Mouse (Mus musculus) CD4-positive helper T cell, adult 2 months (primary cell): ENCODE measurements around the gene Hist1h2bf.
"Not testable (repeated sequence)": the region's sequence is repeated elsewhere in the genome, so short reads cannot be mapped to it uniquely, and the experiment has no call there.

Source experiments
- DNase-seq: peaks from one replicate; pipeline ENCODE4 v3.0.0-alpha.2; 2012; ENCODE audit warnings: low read depth, missing footprints, low spot score

Gene Hist1h2bf

GRCm38 (mm10) chr13:23573898-23574524 is at the start of gene Hist1h2bf, which contains the start of gene Hist1h2ad:
Gene Hist1h2bf (minus strand): TSS chr13:23574196.
Gene Hist1h2ad (plus strand): TSS chr13:23574381.
- DNase-seq, result peak; percentile 96

- no peak for DNase-seq
Observed at GRCm38 (mm10) chr13:23622861-23623450, 49.0 kb upstream of the Hist1h2bf start.

DNA sequence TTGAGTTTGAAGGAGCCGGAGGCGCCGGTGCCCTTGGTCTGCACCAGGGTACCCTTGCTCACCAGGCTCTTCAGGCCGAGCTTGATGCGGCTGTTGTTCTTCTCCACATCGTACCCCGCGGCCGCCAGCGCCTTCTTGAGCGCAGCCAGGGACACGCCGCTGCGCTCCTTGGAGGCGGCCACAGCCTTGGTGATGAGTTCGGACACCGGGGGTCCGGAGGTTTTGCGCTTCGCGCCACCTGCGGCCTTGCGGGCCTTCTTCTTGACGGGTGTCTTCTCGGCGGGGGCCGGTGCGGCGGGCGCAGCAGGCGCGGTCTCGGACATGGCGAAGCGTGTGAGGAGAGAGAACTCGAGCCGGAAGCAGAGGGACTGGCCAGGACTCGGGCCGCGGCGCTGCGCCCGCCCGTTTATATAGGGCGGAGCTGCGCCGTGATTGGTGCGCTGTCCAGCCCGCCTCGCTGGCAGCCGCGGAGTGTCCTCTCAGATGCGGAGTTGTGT is 48.2 kb upstream of the Hist1h2bf start, which contains the start of gene Hist1h1e:
Gene Hist1h1e (minus strand): TSS at position 384 of the 497 bp plus-strand sequence.
- DNase-seq, result peak; percentile 87

GRCm38 (mm10) chr13:23621532-23622174 is 47.7 kb upstream of the Hist1h2bf start:
- peak; percentile 91 for DNase-seq

DNA sequence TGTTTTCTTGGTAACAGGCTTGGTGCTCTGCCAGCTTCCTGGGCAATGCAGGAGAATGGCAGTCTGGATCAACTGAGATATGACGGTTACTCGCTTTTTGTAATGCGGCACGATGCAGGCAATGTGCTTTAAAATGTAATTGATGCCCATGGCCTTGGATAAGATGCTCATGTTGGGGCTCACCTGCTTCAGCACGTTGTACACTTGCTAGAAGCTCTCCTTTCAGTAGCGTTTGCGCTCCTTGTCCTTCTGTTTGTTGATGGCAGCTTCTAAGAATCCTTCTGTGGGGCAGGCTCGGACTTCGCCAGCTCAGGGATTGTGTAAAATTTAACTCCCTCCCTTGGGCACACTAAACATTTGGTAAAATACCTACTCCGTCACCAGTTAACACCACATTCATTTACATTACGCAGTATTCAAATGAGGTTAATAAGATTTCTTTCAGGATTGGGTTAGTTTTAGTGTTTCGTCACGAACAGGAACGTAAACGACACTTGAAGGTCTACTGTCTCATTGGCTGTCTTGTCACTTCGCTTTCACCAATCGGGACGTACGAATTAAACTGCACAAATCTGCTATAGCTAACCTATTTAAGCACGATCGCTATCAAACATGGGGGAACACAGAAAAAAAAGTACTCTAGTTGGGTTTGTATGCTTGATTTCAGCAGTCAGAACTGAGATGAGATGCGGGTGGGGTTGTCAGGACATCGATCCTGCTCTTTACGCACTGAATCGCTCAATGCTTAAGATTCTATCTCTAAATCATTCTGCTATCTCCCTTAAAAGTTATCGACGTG is 46.9 kb upstream of the Hist1h2bf start, which contains the start of gene Hist1h2be:
Gene Hist1h2be (minus strand): TSS at position 392 of the 799 bp plus-strand sequence.
- DNase-seq, result peak; percentile 94

DNA sequence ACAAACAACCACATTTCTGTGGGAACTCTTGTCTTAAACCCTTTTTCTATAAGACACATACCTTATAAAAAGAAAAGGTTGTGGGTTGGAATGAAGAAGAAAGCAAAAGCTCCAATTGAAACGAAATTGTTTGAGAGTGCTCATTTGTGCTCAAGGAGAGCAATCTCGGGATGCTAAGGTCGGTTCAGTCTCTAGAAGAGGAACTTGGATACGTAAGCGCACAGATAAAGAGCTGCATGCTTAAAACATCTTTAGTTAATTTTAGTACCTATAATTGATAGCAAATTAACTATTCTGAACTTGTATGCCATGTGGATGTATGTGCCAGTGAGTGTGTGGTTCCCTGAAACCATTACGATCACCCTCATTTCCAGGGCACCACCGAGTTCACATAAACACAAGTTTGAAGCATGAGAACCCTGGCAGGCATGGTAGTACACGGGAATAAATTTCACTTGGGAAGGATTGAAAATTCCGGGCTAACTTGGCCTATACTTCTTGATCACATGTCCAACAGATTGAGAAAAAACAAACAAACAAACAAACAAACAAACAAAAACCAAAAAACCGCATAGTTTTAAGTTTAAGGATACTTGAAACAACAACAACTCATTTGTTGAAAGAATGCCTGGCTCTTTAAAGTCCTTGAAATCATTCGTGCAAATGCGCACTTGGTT is 46.2 kb upstream of the Hist1h2bf start:
- no peak for DNase-seq

DNA sequence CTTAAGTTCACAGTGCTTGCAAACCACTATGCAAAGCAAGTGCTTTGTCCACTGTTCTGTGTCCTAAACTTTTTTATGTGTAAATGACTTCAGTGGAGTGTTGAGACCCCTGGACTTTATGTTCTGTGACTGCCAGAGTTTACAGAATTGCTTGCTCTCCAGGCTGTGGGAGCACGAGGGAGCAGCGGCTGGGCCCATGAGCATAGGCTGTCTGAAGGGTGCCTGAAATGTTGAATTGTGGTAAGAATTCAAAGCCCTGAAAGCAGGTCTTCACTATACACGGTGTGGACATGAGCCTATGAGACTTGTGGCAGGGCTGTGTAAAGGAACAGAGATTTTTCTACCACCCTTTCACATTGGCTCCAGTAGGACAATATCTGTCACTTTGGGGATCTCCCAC is 37.6 kb upstream of the Hist1h2bf start:
- no peak for DNase-seq

DNA sequence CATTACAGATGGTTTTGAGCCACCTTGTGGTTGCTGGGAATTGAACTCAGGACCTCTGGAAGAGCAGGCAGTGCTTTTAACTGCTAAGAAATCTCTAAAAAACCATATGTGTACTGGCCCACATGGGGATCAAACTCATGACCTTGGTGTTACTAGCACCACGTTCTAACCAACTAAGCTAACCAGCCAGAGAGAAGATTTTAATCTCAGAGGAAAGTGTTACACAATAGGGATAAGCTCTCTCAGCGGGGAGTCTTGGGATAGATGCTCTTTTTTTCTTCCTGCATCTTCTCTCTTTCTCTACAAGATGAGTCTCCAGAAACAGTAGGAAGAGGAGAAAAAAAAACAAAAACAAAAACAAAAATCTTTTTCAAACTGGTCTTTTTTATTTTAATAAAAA is 36.4 kb upstream of the Hist1h2bf start:
- no peak for DNase-seq

GRCm38 (mm10) chr13:23609844-23610243 is 35.8 kb upstream of the Hist1h2bf start:
- no peak for DNase-seq

DNA sequence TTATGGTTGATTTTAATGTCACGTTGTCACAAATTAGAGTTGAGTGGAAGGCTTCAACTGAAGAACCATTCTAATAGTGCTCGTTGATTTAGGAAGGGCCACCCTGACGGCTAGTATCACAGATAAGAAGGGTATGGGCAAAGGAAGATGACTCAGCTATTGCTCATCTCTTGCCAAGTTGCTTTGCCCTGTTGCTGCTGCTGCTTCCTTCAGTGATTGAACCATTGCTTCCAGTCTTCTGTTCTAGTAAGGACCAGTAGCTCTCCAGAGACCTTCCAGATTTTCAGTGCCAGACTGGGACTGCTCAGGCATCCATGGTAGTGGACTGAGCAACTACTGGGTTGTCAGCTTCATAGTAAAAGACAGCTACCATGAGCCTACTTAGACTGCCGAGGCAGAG is 35.2 kb upstream of the Hist1h2bf start:
- DNase-seq, result no peak

DNA sequence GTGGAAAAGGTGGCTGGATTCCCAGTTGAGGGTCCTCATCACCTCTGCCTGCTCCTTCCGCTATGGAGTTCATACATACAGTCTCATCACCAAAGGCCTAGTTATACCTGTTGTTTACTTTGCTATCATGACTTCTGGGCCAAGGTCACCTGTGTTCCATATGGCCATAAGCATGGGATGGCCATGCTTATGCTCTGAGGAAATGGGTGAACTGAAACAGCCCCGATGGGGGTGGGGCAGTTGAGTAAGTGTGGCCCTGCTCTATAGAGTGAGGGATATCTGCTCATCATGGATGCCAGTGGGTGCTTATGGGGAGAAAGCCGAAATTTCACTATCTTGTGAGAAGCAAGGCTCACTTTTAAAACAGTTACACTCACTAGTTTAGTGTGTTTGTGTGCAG is 31.1 kb upstream of the Hist1h2bf start:
- DNase-seq, result no peak

DNA sequence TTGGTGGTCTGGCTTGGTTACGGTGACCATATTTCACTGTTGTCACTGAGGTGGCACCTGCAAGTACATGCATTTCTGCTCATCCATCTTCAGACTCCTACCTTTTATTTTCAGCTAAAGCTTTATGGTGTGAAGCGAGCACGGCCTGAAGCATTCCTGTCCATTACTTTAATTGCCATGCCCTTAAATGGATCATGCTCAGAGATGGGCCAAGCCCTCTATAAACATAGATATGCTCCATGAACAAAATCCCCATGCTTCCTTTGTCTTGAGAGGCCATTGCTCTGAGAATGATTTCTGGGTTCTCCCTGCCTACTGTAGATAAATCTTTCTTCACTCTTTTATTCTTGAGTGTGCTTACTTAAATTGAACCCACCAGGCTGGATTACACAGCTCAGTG is 30.5 kb upstream of the Hist1h2bf start:
- no peak for DNase-seq

- no peak for DNase-seq
Observed at GRCm38 (mm10) chr13:23603182-23603699, 29.2 kb upstream of the Hist1h2bf start.

DNA sequence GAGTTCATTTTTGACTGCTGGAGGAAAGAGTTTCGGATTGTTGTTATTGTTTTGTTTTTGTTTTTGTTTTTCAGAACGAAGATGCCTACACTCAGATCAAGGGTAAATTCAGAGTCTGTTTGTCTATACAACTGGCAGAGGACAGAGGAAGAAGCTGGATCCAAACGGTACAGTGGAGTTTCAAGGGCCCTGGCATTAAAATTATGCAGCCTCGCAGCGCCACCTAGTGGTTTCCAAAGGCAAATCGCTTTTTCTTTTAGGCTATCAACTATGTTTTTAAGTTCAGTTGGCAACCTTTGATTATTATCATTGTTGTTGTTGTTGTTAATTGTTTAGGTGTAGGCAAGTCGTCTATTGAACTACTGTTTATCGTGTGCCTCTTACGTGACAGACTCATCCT is 24.0 kb upstream of the Hist1h2bf start:
- peak; percentile 83 for DNase-seq

GRCm38 (mm10) chr13:23595622-23596372 is 21.8 kb upstream of the Hist1h2bf start:
- no peak for DNase-seq

DNA sequence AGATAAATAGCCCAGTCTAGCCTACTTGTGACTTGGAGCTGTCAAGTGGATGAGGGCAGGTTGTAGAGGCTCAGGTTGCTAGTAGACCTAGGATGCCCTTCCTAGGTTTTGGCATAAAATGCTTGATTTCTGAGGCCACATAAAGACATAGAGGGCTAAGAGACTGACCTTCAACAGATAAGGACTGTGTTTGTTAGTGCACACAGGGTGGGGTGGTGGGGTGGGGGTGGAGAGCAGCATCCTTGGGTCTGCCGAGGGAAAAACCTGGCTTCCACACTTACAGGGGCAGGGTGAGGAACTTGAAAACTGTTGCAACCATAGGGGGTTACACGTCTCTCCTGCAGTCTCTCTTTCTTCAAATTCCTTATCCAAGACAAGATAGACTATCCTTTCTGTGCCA is 21.2 kb upstream of the Hist1h2bf start:
- no peak for DNase-seq

- peak; percentile 28 for DNase-seq
Observed at GRCm38 (mm10) chr13:23593051-23593770, 19.2 kb upstream of the Hist1h2bf start.

DNA sequence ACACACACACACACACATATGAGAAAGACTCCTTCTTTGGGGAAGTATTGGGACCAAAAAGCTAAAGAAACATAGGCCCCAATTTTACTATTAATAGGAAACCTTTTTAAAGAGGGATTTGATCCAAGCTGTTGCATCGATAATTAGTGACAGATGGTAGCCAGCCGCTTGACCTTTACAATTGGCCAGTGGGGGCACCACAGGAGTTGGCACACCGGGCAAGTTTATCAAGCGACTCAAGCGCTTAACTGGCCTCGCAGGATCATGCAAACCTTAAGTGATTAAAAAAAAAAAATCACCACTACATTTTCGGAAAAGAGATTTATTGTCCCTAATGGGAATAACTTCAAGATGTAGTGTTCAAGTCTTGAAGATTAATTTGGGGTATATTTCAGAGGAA is 18.6 kb upstream of the Hist1h2bf start:
- DNase-seq, result no peak

DNA sequence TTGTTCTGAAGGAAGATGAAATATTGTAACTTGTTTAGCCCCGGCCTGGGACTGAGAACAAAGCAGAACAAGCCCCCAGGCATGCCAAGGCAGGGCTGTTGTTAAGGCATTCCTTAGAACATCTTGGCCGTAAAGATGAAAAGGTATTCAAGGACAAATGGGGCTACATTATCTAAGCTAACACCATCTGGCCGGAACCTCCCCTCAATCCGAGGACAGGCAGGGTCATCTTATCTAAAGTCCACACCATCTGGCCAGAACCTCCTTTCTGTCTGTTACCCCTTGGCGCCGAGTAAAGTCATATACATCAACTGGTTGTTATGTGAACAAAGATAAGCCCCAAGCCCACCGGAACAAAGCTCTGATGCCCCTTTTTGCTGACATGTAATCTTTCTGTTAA is 17.9 kb upstream of the Hist1h2bf start:
- not testable (repeated sequence) for DNase-seq

- no peak for DNase-seq
Observed at GRCm38 (mm10) chr13:23591206-23591605, 17.2 kb upstream of the Hist1h2bf start.
